Mouse (Mus musculus): ENCODE measurements around the gene Aaas. TPM values are rescaled to one million over a fixed set of nuclear protein-coding genes. Genes with fewer than 3 reads are reported as not detected.
A peak's percentile ranks its signal among the peaks of the same experiment; 100 is the strongest.
"Not testable (repeated sequence)": the region's sequence is repeated elsewhere in the genome, so short reads cannot be mapped to it uniquely, and the experiment has no call there.

The Aaas gene
- polyA plus RNA-seq, 1 experiment from 2014 or later, result 31.3 TPM

DNA sequence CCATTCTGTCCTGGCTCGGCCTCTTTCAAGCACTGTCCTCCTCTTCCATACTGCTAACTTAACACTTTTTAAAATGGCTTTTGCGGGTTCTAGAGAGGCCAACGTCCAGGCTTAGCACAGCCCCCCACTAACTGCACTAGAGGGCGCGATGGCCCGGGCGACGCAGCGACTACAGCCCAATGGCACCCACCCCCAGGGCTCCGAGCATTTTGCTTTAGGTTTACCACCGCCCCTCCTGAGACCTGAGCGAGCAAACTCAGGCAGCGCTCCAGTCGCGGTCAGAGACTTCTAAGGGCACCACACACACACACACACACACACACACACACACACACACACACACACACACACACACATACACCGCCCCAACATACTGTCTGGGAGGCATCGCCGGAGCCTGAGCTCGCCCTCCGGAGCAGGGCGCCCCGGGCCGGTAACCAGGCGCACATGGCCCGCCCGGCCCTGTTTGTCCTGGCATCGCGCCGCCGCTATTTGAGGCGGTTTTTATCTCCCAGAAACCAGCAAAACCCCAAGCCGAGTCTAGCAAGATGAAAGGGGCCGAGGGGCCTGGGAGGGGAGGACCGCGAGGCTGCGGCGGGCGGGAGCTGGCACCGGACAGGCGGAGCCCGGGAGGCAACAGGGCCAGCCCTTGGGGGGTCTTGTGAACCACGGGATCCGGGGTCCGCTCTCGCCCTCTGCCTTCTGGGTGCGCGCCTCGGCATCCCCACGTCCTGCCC, 4.7 kb upstream of the Aaas start:
- H3K4me3 ChIP-seq, result peak overlapping the region; percentile 49
- H3K4me1 ChIP-seq (replicated peaks), result peaks cover 42% of the 10 kb centered on the region
- WGBS, result 1% methylated on average over 48 of the region's 49 CpGs
- no peaks in the 10 kb centered on the region for H3K9me3 ChIP-seq
- H3K9ac ChIP-seq, result peak overlapping the region; percentile 73
- peak overlapping the region; percentile 95 for H3K4me2 ChIP-seq
- H3K27ac ChIP-seq (replicated peaks), result peak overlapping the region; percentile 74
- ATAC-seq (ENCODE audit: low read depth), result peak; percentile 42
- H3K27me3 ChIP-seq, result peaks cover 45% of the 10 kb centered on the region
- no peaks in the 10 kb centered on the region for H3K36me3 ChIP-seq

DNA sequence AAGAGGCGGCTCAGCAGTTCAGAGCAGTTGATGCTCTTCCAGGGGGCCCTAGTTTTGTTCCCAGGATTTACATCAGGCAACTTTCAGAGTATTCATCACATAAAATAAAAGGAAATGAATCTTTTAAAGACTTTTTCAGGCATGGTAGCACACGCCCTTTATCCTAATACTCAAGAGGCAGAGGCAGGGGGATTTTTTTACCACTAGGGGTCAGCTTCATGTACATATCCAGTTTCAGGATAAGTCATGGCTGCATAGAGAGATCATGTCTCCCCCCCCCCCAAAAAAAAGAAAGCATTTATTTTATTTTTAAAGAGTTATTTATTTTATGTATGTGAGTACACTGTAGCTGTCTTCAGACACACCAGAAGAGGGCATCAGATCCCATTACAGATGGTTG, 3.4 kb upstream of the Aaas start:
- Histone ChIP-seq H3K9me3 (no peaks in the 10 kb centered on the region), H3K36me3 (no peaks in the 10 kb centered on the region), H3K9ac (no peak overlapping the region), H3K27ac (replicated peaks) (no peak overlapping the region), H3K4me3 (no peak overlapping the region), H3K4me1 (replicated peaks) (peaks cover 48% of the 10 kb centered on the region), H3K27me3 (peaks cover 33% of the 10 kb centered on the region), H3K4me2 (no peak overlapping the region)
- WGBS, result 91% methylated on average over 2 of the region's 2 CpGs
- ATAC-seq (ENCODE audit: low read depth), result no peak

DNA sequence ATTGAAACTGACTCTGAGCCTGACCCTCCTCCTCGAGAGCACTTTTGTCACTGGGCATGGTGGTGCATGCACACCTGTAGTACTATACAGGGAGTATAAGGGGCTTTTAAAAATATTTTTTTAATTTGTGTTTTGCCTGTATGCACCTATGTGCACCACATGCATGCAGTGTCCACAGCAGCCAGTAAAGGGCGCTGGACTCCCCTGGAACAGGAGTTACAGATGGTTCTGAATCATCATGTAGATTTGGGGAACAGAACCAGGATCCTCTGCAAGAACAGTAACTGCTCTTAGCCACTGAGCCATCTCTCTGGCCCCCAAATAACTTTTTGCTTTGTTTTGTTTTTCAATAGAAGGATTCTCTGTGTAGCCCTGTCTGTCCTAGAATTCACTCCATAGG, 1.6 kb upstream of the Aaas start:
- H3K4me1 ChIP-seq (replicated peaks), result peaks cover 31% of the 10 kb centered on the region
- no peaks in the 10 kb centered on the region for H3K36me3 ChIP-seq
- no peak for ATAC-seq (ENCODE audit: low read depth)
- no peak overlapping the region for H3K27ac ChIP-seq (replicated peaks)
- no peaks in the 10 kb centered on the region for H3K9me3 ChIP-seq
- no peak overlapping the region for H3K4me2 ChIP-seq
- H3K27me3 ChIP-seq, result peaks cover 15% of the 10 kb centered on the region
- no peak overlapping the region for H3K4me3 ChIP-seq
- H3K9ac ChIP-seq, result no peak overlapping the region
- WGBS, result 64% methylated on average over 2 of the region's 2 CpGs

DNA sequence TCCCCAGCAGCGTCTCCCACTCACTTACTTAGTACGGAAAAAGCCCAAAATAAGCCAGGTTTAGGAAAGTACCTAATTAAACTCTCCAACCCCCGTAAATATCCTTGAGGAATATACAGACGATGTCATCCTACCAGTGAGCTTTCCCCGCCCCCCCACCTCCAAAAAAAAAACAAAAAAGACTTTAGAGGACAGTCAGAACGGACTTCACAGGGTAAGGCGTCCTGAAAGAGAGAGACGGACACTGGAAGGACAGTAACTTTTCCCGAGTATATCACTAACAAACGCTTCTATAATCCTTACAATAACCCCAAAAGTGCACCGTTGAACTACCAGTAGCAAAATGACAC, 346 bp upstream of the Aaas start:
- peak overlapping the region; percentile 81 for H3K4me3 ChIP-seq
- no peaks in the 10 kb centered on the region for H3K9me3 ChIP-seq
- H3K4me1 ChIP-seq (replicated peaks), result peaks cover 24% of the 10 kb centered on the region
- peak overlapping the region; percentile 61 for H3K9ac ChIP-seq
- peaks cover 12% of the 10 kb centered on the region for H3K36me3 ChIP-seq
- 10% methylated on average over 11 of the region's 11 CpGs for WGBS
- peak overlapping the region; percentile 93 for H3K4me2 ChIP-seq
- no peak overlapping the region for H3K27ac ChIP-seq (replicated peaks)
- H3K27me3 ChIP-seq, result peaks cover 3% of the 10 kb centered on the region
- ATAC-seq (ENCODE audit: low read depth), result peak; percentile 1; the same call in 1 of the 2 replicates

DNA sequence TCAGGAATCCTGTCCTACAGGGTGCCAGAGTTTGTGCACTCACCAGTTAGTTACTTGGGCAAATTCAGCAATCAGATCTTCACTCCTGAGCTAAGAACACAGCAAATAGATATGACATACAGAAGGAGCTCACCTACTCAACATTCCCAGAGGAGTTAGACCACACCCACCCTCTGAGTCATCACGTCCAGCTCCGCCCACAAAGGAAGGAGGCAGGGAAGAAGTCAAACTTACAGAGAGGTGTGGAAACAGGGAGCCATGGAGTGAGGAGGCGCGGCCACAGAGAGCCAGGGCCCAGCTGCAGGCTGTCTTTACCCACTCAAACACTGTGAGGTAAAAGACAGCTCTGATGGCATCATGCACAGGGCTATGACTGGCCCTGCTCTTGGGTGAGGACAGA, 4.1 kb downstream of the Aaas start:
- H3K9ac ChIP-seq, result no peak overlapping the region
- no peak overlapping the region for H3K4me3 ChIP-seq
- peaks cover 30% of the 10 kb centered on the region for H3K36me3 ChIP-seq
- no peak overlapping the region for H3K27ac ChIP-seq (replicated peaks)
- no peaks in the 10 kb centered on the region for H3K9me3 ChIP-seq
- H3K4me1 ChIP-seq (replicated peaks), result peaks cover 13% of the 10 kb centered on the region
- 82% methylated on average over 4 of the region's 4 CpGs for WGBS
- H3K4me2 ChIP-seq, result no peak overlapping the region
- ATAC-seq (ENCODE audit: low read depth), result no peak
- H3K27me3 ChIP-seq, result no peaks in the 10 kb centered on the region

DNA sequence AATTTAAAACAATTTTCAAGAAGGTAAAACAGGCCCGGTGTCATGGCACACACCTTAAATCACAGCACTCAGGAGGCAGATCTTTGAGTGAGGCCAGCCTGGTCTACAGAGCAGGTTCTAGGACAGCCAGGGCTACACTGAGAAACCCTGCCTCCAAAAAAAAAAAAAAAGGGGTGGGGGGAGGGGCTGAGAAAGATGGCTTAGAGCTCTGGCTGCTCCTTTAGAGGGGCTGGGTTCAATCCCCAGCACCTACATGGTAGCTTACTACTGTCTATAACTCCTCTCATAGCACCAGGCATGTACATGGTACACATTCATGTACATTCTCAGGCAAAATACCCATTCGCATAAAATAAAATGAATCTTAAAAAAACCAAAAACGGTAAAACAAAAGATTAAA, 6.1 kb downstream of the Aaas start:
- Histone ChIP-seq H3K4me2 (no peak overlapping the region), H3K9me3 (no peaks in the 10 kb centered on the region), H3K27me3 (no peaks in the 10 kb centered on the region), H3K4me3 (no peak overlapping the region), H3K4me1 (replicated peaks) (peaks cover under 1% of the 10 kb centered on the region), H3K27ac (replicated peaks) (no peak overlapping the region), H3K36me3 (peaks cover 41% of the 10 kb centered on the region), H3K9ac (no peak overlapping the region)
- no peak for ATAC-seq (ENCODE audit: low read depth)
- WGBS, result 98% methylated on average over 3 of the region's 3 CpGs

DNA sequence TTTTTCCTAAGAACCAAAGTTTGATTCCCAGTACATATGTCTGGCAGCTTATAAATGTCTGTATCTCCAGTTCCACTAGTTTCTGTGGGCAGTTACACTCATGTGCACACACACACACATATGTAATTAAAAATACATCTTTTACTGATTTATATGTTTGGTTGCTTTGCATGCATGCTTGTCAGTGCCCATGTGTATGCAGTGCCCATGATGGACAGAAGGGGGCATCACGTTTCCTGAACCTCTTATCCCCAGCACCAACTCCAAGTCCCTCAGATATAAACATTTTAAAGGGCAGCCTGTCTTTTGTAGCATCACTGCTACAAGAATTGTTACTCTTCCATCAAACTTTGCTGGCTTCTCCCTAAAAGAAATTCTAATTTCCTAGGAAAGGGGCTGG, 9.0 kb downstream of the Aaas start:
- H3K36me3 ChIP-seq, result peaks cover 65% of the 10 kb centered on the region
- H3K9ac ChIP-seq, result no peak overlapping the region
- H3K27me3 ChIP-seq, result no peaks in the 10 kb centered on the region
- H3K27ac ChIP-seq (replicated peaks), result no peak overlapping the region
- no peak overlapping the region for H3K4me2 ChIP-seq
- no peak for ATAC-seq (ENCODE audit: low read depth)
- WGBS, result 5% methylated on average over 1 of the region's 1 CpGs
- no peaks in the 10 kb centered on the region for H3K4me1 ChIP-seq (replicated peaks)
- no peaks in the 10 kb centered on the region for H3K9me3 ChIP-seq
- H3K4me3 ChIP-seq, result no peak overlapping the region

DNA sequence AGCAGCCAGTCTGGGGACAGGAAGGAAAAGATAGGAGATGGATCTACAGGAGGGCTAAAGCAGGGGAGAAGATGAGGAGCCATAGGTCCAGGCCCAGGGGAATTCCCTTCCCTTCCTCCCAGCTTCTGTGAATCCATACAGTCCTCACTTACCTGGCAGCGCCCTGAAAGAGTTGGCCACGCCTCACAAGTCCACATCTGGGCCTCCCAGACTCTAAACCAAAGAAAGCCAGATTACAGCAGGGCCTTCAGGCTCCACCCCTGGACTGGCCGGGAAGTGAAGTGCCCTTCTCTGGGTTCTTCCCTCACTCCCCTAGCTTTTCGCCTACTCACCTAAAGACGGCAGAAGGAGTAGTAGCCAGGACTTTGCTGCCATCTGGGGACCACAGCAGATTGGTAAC, 11.0 kb downstream of the Aaas start:
- Histone ChIP-seq H3K4me3 (no peak overlapping the region), H3K4me1 (replicated peaks) (no peaks in the 10 kb centered on the region), H3K9ac (no peak overlapping the region), H3K9me3 (no peaks in the 10 kb centered on the region), H3K27me3 (no peaks in the 10 kb centered on the region), H3K36me3 (peaks cover 63% of the 10 kb centered on the region), H3K27ac (replicated peaks) (no peak overlapping the region), H3K4me2 (no peak overlapping the region)
- 69% methylated on average over 5 of the region's 5 CpGs for WGBS
- no peak for ATAC-seq (ENCODE audit: low read depth)

DNA sequence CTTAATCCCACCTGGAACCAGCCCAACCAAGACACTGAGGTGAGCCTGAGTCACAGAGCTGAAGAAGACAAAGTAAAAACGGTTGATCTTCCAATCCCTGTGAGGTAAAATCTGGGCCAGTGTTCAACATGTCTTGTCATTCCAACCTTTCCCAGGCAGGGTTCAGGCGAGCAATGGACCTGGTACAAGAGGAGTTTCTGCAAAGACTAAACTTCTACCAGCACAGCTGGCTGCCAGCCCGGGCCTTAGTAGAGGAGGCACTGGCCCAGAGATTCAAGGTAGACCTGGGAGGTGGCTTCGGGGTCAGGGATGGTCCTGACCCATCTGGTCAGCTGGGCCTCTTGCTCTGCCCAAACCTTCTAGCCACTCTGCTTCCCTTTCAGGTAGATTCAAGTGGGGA, 13.6 kb downstream of the Aaas start:
- Histone ChIP-seq H3K27ac (replicated peaks) (no peak overlapping the region), H3K4me1 (replicated peaks) (peaks cover 18% of the 10 kb centered on the region), H3K9me3 (no peaks in the 10 kb centered on the region), H3K9ac (no peak overlapping the region), H3K4me3 (no peak overlapping the region), H3K36me3 (peaks cover 72% of the 10 kb centered on the region), H3K4me2 (no peak overlapping the region), H3K27me3 (no peaks in the 10 kb centered on the region)
- ATAC-seq (ENCODE audit: low read depth), result no peak
- WGBS, result 88% methylated on average over 4 of the region's 4 CpGs

DNA sequence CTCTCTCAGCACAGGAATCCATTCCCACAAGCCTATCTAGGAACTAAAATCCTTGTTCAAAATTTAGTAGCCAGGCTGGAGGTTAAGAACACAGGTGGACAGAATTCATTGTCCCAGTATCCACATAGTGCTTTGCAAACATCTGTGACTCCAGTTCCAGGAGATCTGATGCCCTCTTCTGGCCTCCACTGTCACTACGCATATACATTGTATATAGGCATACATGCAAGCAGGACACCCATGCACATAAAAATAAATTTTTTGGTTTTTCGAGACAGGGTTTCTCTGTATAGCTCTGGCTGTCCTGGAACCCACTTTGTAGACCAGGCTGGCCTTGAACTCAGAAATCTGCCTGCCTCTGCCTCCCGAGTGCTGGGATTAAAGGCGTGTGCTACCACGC, 14.6 kb downstream of the Aaas start:
- WGBS, result 92% methylated on average over 5 of the region's 5 CpGs
- ATAC-seq (ENCODE audit: low read depth); H3K4me3 ChIP-seq; H3K27me3 ChIP-seq; H3K9ac ChIP-seq; H3K4me2 ChIP-seq; H3K27ac ChIP-seq (replicated peaks); H3K9me3 ChIP-seq: not testable (repeated sequence)
- Histone ChIP-seq H3K4me1 (replicated peaks) (peaks cover 24% of the 10 kb centered on the region), H3K36me3 (peaks cover 75% of the 10 kb centered on the region)

DNA sequence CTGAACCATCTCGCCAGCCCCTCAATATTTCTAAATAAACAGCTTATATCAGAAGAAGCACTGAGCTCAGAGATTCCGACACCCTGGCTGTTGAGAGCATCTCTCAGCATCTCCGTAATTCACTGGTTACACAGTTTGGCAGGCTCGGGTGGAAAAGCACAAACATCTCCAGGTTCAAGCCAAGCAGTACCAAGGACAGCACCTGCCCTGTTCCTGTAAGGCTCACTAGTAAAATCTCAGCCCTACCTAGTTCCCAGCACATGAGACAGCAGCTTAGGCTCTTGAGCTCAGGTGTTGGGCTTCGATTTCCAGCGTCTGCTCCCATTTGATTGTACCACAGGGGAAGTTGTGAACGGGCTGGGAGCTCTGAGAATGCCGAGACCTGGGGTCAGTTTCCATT, 15.3 kb downstream of the Aaas start:
- H3K27ac ChIP-seq (replicated peaks), result no peak overlapping the region
- no peaks in the 10 kb centered on the region for H3K9me3 ChIP-seq
- H3K4me2 ChIP-seq, result no peak overlapping the region
- H3K36me3 ChIP-seq, result peaks cover 78% of the 10 kb centered on the region
- H3K9ac ChIP-seq, result no peak overlapping the region
- peaks cover 24% of the 10 kb centered on the region for H3K4me1 ChIP-seq (replicated peaks)
- no peaks in the 10 kb centered on the region for H3K27me3 ChIP-seq
- WGBS, result 90% methylated on average over 8 of the region's 8 CpGs
- no peak overlapping the region for H3K4me3 ChIP-seq
- ATAC-seq (ENCODE audit: low read depth), result no peak

DNA sequence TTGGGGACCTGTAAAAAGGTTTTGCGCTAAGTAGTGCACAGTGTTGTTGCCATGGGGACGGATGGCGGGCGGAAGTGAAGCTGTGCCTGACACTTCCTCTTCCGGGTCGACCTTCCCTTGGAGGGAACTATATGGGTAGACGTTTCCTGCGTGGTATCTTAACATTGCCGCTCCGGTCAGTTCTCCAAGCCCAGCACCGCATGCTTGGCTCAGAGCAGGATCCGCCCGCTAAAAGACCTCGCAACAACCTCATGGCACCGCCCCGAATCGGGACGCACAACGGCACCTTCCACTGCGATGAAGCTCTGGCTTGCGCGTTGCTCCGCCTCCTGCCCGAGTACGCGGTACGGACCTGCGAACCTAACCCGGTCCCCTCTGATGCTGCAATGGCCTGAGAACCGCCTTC, 19.0 kb downstream of the Aaas start, which contains the start of gene Myg1:
Gene Myg1 (plus strand): TSS at position 100 of the 406 bp plus-strand sequence.
- Histone ChIP-seq H3K36me3 (peaks cover 67% of the 10 kb centered on the region), H3K27ac (replicated peaks) (peak within 1 kb of the TSS; percentile 67; the same call in 1 of the 2 replicates)

DNA sequence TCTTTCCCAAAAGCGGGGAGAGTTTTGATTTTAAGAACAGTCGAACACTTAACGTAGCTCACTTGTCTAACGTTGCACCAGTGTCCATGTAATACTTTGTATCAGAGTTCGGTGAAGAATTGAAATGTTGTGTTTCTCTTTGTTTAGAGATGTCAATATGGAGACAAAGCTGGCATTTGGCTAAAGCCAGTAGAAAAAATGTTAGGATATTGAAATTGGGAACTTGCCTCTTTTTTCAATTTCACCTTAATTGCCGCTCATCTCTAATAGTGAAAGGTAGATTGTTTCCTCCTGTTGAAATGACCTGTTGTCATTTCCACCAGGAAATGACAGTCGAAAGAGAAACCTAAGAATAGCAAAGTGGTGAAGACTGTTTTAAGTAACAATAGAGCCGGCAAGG, 23.7 kb downstream of the Aaas start:
- H3K36me3 ChIP-seq, result peaks cover 36% of the 10 kb centered on the region
- H3K4me1 ChIP-seq (replicated peaks), result peaks cover 19% of the 10 kb centered on the region
- H3K9ac ChIP-seq, result peak overlapping the region; percentile 89
- 71% methylated on average over 8 of the region's 8 CpGs for WGBS
- H3K27ac ChIP-seq (replicated peaks), result no peak overlapping the region
- no peak for ATAC-seq (ENCODE audit: low read depth)
- H3K9me3 ChIP-seq, result no peaks in the 10 kb centered on the region
- no peaks in the 10 kb centered on the region for H3K27me3 ChIP-seq
- H3K4me3 ChIP-seq, result peak overlapping the region; percentile 90
- H3K4me2 ChIP-seq, result peak overlapping the region; percentile 93

More for the DNA sequence above, 19.0 kb downstream of the Aaas start, which contains the start of gene Myg1:
- Histone ChIP-seq H3K4me1 (replicated peaks) (peaks cover 32% of the 10 kb centered on the region), H3K9me3 (no peaks in the 10 kb centered on the region), H3K9ac (peak within 1 kb of the TSS; percentile 82), H3K4me2 (peak within 1 kb of the TSS; percentile 86), H3K27me3 (no peaks in the 10 kb centered on the region), H3K4me3 (peak within 1 kb of the TSS; percentile 85)
- 0% methylated on average over 30 of the region's 30 CpGs for whole genome bisulfite sequencing
- ATAC-seq (ENCODE audit: low read depth), result peak; percentile 94
